Mouse (Mus musculus): ENCODE measurements around the gene Wdfy2. TPM values are rescaled to one million over a fixed set of nuclear protein-coding genes. Genes with fewer than 3 reads are reported as not detected.

Gene Wdfy2
- polyA plus RNA-seq, 1 experiment: 4.4 TPM

DNA sequence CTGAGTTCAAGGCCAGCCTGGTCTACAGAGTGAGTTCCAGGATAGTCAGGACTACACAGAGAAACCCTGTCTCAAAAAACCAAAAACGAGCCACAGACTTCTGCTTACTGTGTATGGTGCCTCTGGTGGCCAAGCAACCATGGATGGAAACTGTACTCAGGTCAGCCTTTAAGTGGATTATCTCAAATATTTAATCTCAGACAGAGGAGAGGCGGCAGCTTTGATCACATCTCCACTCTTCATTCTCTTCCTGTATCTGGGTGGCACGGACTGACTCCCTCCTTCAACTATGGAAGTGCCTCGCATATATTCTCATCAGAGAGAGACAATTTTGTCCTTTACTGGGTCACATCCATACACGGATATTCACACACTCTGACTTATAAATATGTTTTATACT, 34.0 kb downstream of the Wdfy2 start:
- Histone ChIP-seq H3K36me3 (ENCODE audit: control insufficient read depth, insufficient read depth) (no peaks in the 10 kb centered on the region), H3K79me2 (ENCODE audit: control insufficient read depth, insufficient read depth) (peaks cover 28% of the 10 kb centered on the region), H3K27me3 (ENCODE audit: control insufficient read depth, insufficient read depth, insufficient read length) (no peaks in the 10 kb centered on the region), H3K4me3 (no peak overlapping the region), H3ac (ENCODE audit: control insufficient read depth, insufficient read length) (no peak overlapping the region), H3K4me2 (ENCODE audit: low read depth) (no peak overlapping the region)
- TF ChIP-seq MYOG (IDR thresholded peaks at IDR 0.05; ENCODE audit: control insufficient read depth in 1 of 3, insufficient read depth in 1 of 3, insufficient read length in 2 of 3, low read depth in 2 of 3): no peak
- no peak for TF ChIP-seq MYOD1 (IDR thresholded peaks at IDR 0.05; ENCODE audit: control insufficient read depth in 1 of 3, insufficient read length in 2 of 3, low read depth in 2 of 3)
- TF ChIP-seq CEBPB (IDR thresholded peaks at IDR 0.05; ENCODE audit: insufficient read depth, poor library complexity, severe bottlenecking): no peak
- TF ChIP-seq E2F4 (IDR thresholded peaks at IDR 0.05; ENCODE audit: insufficient read depth): no peak
- TF ChIP-seq USF1 (IDR thresholded peaks at IDR 0.05; ENCODE audit: low read depth): no peak
- no peak for TF ChIP-seq POLR2AphosphoS2 (IDR thresholded peaks at IDR 0.05; ENCODE audit: insufficient read length, low read depth)
- no peak for TF ChIP-seq POLR2A (IDR thresholded peaks at IDR 0.05; ENCODE audit: insufficient read length, low read depth)
- no peak for TF ChIP-seq SRF (IDR thresholded peaks at IDR 0.05; ENCODE audit: control insufficient read depth, insufficient read length, low read depth)
- TF ChIP-seq REST (IDR thresholded peaks at IDR 0.05; ENCODE audit: insufficient read depth, insufficient read length): no peak

- Histone ChIP-seq H3K79me2 (ENCODE audit: control insufficient read depth, insufficient read depth) (peaks cover 25% of the 10 kb centered on the region), H3ac (ENCODE audit: control insufficient read depth, insufficient read length) (no peak overlapping the region), H3K4me3 (no peak overlapping the region), H3K4me2 (ENCODE audit: low read depth) (peak overlapping the region; percentile 36), H3K27me3 (ENCODE audit: control insufficient read depth, insufficient read depth, insufficient read length) (no peaks in the 10 kb centered on the region), H3K36me3 (ENCODE audit: control insufficient read depth, insufficient read depth) (no peaks in the 10 kb centered on the region)
- TF ChIP-seq USF1 (IDR thresholded peaks at IDR 0.05; ENCODE audit: low read depth) (peak; percentile 87), REST (IDR thresholded peaks at IDR 0.05; ENCODE audit: insufficient read depth, insufficient read length) (no peak), CEBPB (IDR thresholded peaks at IDR 0.05; ENCODE audit: insufficient read depth, poor library complexity, severe bottlenecking) (peak; percentile 27; the same call in 1 of the 2 replicates), SRF (IDR thresholded peaks at IDR 0.05; ENCODE audit: control insufficient read depth, insufficient read length, low read depth) (no peak)
Observed at GRCm38 (mm10) chr14:62871932-62872331, 34.5 kb downstream of the Wdfy2 start.

GRCm38 (mm10) chr14:62873820-62874219, 36.3 kb downstream of the Wdfy2 start:
- H3ac ChIP-seq (ENCODE audit: control insufficient read depth, insufficient read length): no peak overlapping the region
- H3K27me3 ChIP-seq (ENCODE audit: control insufficient read depth, insufficient read depth, insufficient read length): no peaks in the 10 kb centered on the region
- no peak overlapping the region for H3K4me3 ChIP-seq
- H3K36me3 ChIP-seq (ENCODE audit: control insufficient read depth, insufficient read depth): no peaks in the 10 kb centered on the region
- TF ChIP-seq POLR2A (IDR thresholded peaks at IDR 0.05; ENCODE audit: insufficient read length, low read depth): no peak
- no peak for TF ChIP-seq USF1 (IDR thresholded peaks at IDR 0.05; ENCODE audit: low read depth)
- TF ChIP-seq MAX (IDR thresholded peaks at IDR 0.05; ENCODE audit: low read depth): no peak
- no peak for TF ChIP-seq REST (IDR thresholded peaks at IDR 0.05; ENCODE audit: insufficient read depth, insufficient read length)
- TF ChIP-seq POLR2AphosphoS2 (IDR thresholded peaks at IDR 0.05; ENCODE audit: insufficient read length, low read depth): no peak
- TF ChIP-seq CEBPB (IDR thresholded peaks at IDR 0.05; ENCODE audit: insufficient read depth, poor library complexity, severe bottlenecking): no peak
- TF ChIP-seq TCF12 (IDR thresholded peaks at IDR 0.05; ENCODE audit: insufficient read depth, poor library complexity, severe bottlenecking): no peak
- no peak for TF ChIP-seq SRF (IDR thresholded peaks at IDR 0.05; ENCODE audit: control insufficient read depth, insufficient read length, low read depth)
- TF ChIP-seq TCF3 (IDR thresholded peaks at IDR 0.05; ENCODE audit: insufficient read length, low read depth): no peak
- no peak for TF ChIP-seq MYOG (IDR thresholded peaks at IDR 0.05; ENCODE audit: control insufficient read depth in 1 of 3, insufficient read depth in 1 of 3, insufficient read length in 2 of 3, low read depth in 2 of 3)
- no peak for TF ChIP-seq MYOD1 (IDR thresholded peaks at IDR 0.05; ENCODE audit: control insufficient read depth in 1 of 3, insufficient read length in 2 of 3, low read depth in 2 of 3)
- no peak for TF ChIP-seq E2F4 (IDR thresholded peaks at IDR 0.05; ENCODE audit: insufficient read depth)
- H3K79me2 ChIP-seq (ENCODE audit: control insufficient read depth, insufficient read depth): peaks cover 19% of the 10 kb centered on the region
- no peak overlapping the region for H3K4me2 ChIP-seq (ENCODE audit: low read depth)

GRCm38 (mm10) chr14:62874348-62874747, 36.9 kb downstream of the Wdfy2 start:
- no peak overlapping the region for H3ac ChIP-seq (ENCODE audit: control insufficient read depth, insufficient read length)
- peaks cover 18% of the 10 kb centered on the region for H3K79me2 ChIP-seq (ENCODE audit: control insufficient read depth, insufficient read depth)
- H3K4me3 ChIP-seq: no peak overlapping the region
- no peaks in the 10 kb centered on the region for H3K36me3 ChIP-seq (ENCODE audit: control insufficient read depth, insufficient read depth)
- H3K4me2 ChIP-seq (ENCODE audit: low read depth): no peak overlapping the region
- H3K27me3 ChIP-seq (ENCODE audit: control insufficient read depth, insufficient read depth, insufficient read length): no peaks in the 10 kb centered on the region
- no peak for TF ChIP-seq E2F4 (IDR thresholded peaks at IDR 0.05; ENCODE audit: insufficient read depth)
- TF ChIP-seq USF1 (IDR thresholded peaks at IDR 0.05; ENCODE audit: low read depth): no peak
- TF ChIP-seq POLR2AphosphoS2 (IDR thresholded peaks at IDR 0.05; ENCODE audit: insufficient read length, low read depth): no peak

DNA sequence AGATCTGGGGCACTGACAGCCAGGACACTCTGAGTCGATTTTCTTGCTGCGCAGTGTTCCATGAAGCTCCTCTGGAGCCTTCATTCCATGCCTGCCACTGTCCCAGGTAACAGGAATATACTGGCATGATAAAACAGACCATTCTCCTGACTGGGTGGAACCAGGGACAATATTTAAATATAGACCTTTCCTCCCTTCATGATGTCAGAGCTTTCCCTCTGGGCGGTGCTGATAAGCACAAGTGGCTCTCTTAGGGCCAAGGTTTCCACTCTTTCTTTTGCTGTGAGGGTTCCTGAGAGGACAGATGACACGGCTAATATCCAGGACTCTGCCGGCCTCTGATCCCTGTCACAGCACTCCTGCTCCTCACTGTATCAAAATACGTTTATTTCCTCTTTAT, 40.6 kb downstream of the Wdfy2 start:
- no peak overlapping the region for H3K4me2 ChIP-seq (ENCODE audit: low read depth)
- no peak overlapping the region for H3ac ChIP-seq (ENCODE audit: control insufficient read depth, insufficient read length)
- no peaks in the 10 kb centered on the region for H3K36me3 ChIP-seq (ENCODE audit: control insufficient read depth, insufficient read depth)
- no peak overlapping the region for H3K4me3 ChIP-seq
- TF ChIP-seq POLR2A (IDR thresholded peaks at IDR 0.05; ENCODE audit: insufficient read length, low read depth) (no peak), USF1 (IDR thresholded peaks at IDR 0.05; ENCODE audit: low read depth) (no peak), POLR2AphosphoS2 (IDR thresholded peaks at IDR 0.05; ENCODE audit: insufficient read length, low read depth) (no peak), MYOD1 (IDR thresholded peaks at IDR 0.05; ENCODE audit: control insufficient read depth in 1 of 3, insufficient read length in 2 of 3, low read depth in 2 of 3) (no peak), TCF3 (IDR thresholded peaks at IDR 0.05; ENCODE audit: insufficient read length, low read depth) (no peak), REST (IDR thresholded peaks at IDR 0.05; ENCODE audit: insufficient read depth, insufficient read length) (no peak), SRF (IDR thresholded peaks at IDR 0.05; ENCODE audit: control insufficient read depth, insufficient read length, low read depth) (no peak), MYOG (IDR thresholded peaks at IDR 0.05; ENCODE audit: control insufficient read depth in 1 of 3, insufficient read depth in 1 of 3, insufficient read length in 2 of 3, low read depth in 2 of 3) (no peak), CEBPB (IDR thresholded peaks at IDR 0.05; ENCODE audit: insufficient read depth, poor library complexity, severe bottlenecking) (no peak), TCF12 (IDR thresholded peaks at IDR 0.05; ENCODE audit: insufficient read depth, poor library complexity, severe bottlenecking) (no peak), E2F4 (IDR thresholded peaks at IDR 0.05; ENCODE audit: insufficient read depth) (no peak), MAX (IDR thresholded peaks at IDR 0.05; ENCODE audit: low read depth) (no peak)
- H3K79me2 ChIP-seq (ENCODE audit: control insufficient read depth, insufficient read depth): peaks cover 30% of the 10 kb centered on the region
- H3K27me3 ChIP-seq (ENCODE audit: control insufficient read depth, insufficient read depth, insufficient read length): no peaks in the 10 kb centered on the region

Data from myocyte (in vitro differentiated cells).